Mouse (Mus musculus): ENCODE measurements at regions not wholly inside any gene's neighbourhood (a gene's known extent, or its start where the extent isn't known, plus 50 kb on each side); places are given as distances from the start of the nearest gene placed in this dataset.

GRCm38 (mm10) chr9:83265736-83266135 is 119.3 kb upstream of the Hmgn3 start:
- H3K4me1 ChIP-seq (replicated peaks; ENCODE audit: control insufficient read depth, insufficient read depth), result no peaks in the 10 kb centered on the region
- H3K27ac ChIP-seq (replicated peaks), result no peak overlapping the region
- no peak overlapping the region for H3K9ac ChIP-seq (ENCODE audit: low read length)
- H3K9me3 ChIP-seq (ENCODE audit: control insufficient read depth, low read length), result no peaks in the 10 kb centered on the region
- H3K36me3 ChIP-seq (ENCODE audit: control insufficient read depth, insufficient read depth, low read length), result no peaks in the 10 kb centered on the region
- WGBS, result 61% methylated on average over 6 of the region's 6 CpGs
- no peak for ATAC-seq (ENCODE audit: low FRiP score, low TSS enrichment)
- no peak overlapping the region for H3K4me3 ChIP-seq (ENCODE audit: low read depth, low read length)
- TF ChIP-seq EP300 (optimal IDR thresholded peaks at IDR 0.05), result no peak
- TF ChIP-seq CTCF (IDR thresholded peaks at IDR 0.05; ENCODE audit: low read depth), result peak; percentile 49
- no peak overlapping the region for H3K4me2 ChIP-seq (replicated peaks; ENCODE audit: low read depth)
- no peaks in the 10 kb centered on the region for H3K27me3 ChIP-seq (ENCODE audit: control insufficient read depth, insufficient read depth, low read length)
- no peak for DNase-seq (ENCODE audit: low spot score)

DNA sequence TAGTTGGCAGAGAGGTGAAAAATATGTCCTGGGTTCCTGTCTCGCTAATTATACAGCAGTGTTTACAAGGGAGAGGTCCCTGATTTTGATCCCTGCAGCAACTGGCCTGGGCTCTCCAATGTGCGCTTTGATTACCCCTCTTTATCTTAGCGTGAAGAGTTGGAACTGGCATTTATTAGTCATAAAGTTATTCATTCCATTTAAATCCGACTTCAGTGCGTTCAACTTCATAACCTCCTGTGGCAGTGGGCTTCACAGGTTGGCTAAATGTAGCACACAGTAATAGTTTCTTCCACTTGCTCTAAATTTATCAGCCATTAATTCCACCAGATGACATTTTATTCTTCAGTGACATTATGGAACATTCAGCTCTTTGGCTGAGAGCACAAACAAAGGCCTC is 113.0 kb upstream of the Hmgn3 start:
- Histone ChIP-seq H3K27me3 (ENCODE audit: control insufficient read depth, insufficient read depth, low read length) (no peaks in the 10 kb centered on the region), H3K9me3 (ENCODE audit: control insufficient read depth, low read length) (no peaks in the 10 kb centered on the region), H3K4me2 (replicated peaks; ENCODE audit: low read depth) (no peak overlapping the region), H3K4me1 (replicated peaks; ENCODE audit: control insufficient read depth, insufficient read depth) (no peaks in the 10 kb centered on the region), H3K36me3 (ENCODE audit: control insufficient read depth, insufficient read depth, low read length) (no peaks in the 10 kb centered on the region), H3K27ac (replicated peaks) (no peak overlapping the region), H3K4me3 (ENCODE audit: low read depth, low read length) (no peak overlapping the region), H3K9ac (ENCODE audit: low read length) (no peak overlapping the region)
- ATAC-seq (ENCODE audit: low FRiP score, low TSS enrichment) (no peak), DNase-seq (ENCODE audit: low spot score) (no peak)
- 45% methylated on average over 5 of the region's 5 CpGs for WGBS
- TF ChIP-seq CTCF (IDR thresholded peaks at IDR 0.05; ENCODE audit: low read depth) (no peak), EP300 (optimal IDR thresholded peaks at IDR 0.05) (no peak)

DNA sequence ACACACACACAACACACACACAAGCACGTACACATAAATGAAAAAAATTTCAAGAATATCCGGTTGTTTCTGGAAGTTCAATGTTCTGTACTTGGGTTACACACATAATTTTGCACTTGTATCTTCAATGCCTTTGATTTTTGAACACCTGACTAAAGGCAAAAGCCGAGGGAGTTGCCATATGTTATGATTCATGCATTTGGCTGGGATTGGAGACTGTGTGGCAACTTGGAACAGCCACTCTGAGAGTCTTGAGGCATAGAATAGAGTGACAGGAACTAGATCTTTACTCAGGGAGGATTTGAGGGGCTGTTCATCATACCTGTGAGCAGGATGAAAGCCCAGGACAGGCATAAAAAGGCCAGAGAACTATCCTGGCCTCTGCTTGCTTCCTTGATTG is 112.5 kb upstream of the Hmgn3 start:
- Histone ChIP-seq H3K27me3 (ENCODE audit: control insufficient read depth, insufficient read depth, low read length) (no peaks in the 10 kb centered on the region), H3K36me3 (ENCODE audit: control insufficient read depth, insufficient read depth, low read length) (no peaks in the 10 kb centered on the region), H3K4me3 (ENCODE audit: low read depth, low read length) (no peak overlapping the region), H3K9ac (ENCODE audit: low read length) (no peak overlapping the region), H3K9me3 (ENCODE audit: control insufficient read depth, low read length) (no peaks in the 10 kb centered on the region), H3K4me2 (replicated peaks; ENCODE audit: low read depth) (no peak overlapping the region), H3K4me1 (replicated peaks; ENCODE audit: control insufficient read depth, insufficient read depth) (no peaks in the 10 kb centered on the region), H3K27ac (replicated peaks) (no peak overlapping the region)
- no peak for TF ChIP-seq CTCF (IDR thresholded peaks at IDR 0.05; ENCODE audit: low read depth)
- ATAC-seq (ENCODE audit: low FRiP score, low TSS enrichment) (no peak), DNase-seq (ENCODE audit: low spot score) (no peak)
- WGBS, result 75% methylated on average over 3 of the region's 3 CpGs

GRCm38 (mm10) chr9:83258476-83258875 is 112.0 kb upstream of the Hmgn3 start:
- DNase-seq (ENCODE audit: low spot score) (no peak), ATAC-seq (ENCODE audit: low FRiP score, low TSS enrichment) (no peak)
- H3K27ac ChIP-seq (replicated peaks), result no peak overlapping the region
- H3K36me3 ChIP-seq (ENCODE audit: control insufficient read depth, insufficient read depth, low read length), result no peaks in the 10 kb centered on the region
- no peaks in the 10 kb centered on the region for H3K4me1 ChIP-seq (replicated peaks; ENCODE audit: control insufficient read depth, insufficient read depth)
- H3K4me2 ChIP-seq (replicated peaks; ENCODE audit: low read depth), result no peak overlapping the region
- no peak overlapping the region for H3K9ac ChIP-seq (ENCODE audit: low read length)
- H3K9me3 ChIP-seq (ENCODE audit: control insufficient read depth, low read length), result no peaks in the 10 kb centered on the region
- H3K27me3 ChIP-seq (ENCODE audit: control insufficient read depth, insufficient read depth, low read length), result no peaks in the 10 kb centered on the region
- no peak for TF ChIP-seq EP300 (optimal IDR thresholded peaks at IDR 0.05)
- TF ChIP-seq CTCF (IDR thresholded peaks at IDR 0.05; ENCODE audit: low read depth), result no peak
- no peak overlapping the region for H3K4me3 ChIP-seq (ENCODE audit: low read depth, low read length)
- 67% methylated on average over 3 of the region's 3 CpGs for WGBS

GRCm38 (mm10) chr9:83254356-83254755 is 107.9 kb upstream of the Hmgn3 start:
- no peak overlapping the region for H3K4me2 ChIP-seq (replicated peaks; ENCODE audit: low read depth)
- H3K27ac ChIP-seq (replicated peaks), result no peak overlapping the region
- no peaks in the 10 kb centered on the region for H3K27me3 ChIP-seq (ENCODE audit: control insufficient read depth, insufficient read depth, low read length)
- DNase-seq (ENCODE audit: low spot score), result no peak
- no peak for ATAC-seq (ENCODE audit: low FRiP score, low TSS enrichment)
- H3K36me3 ChIP-seq (ENCODE audit: control insufficient read depth, insufficient read depth, low read length), result no peaks in the 10 kb centered on the region
- H3K4me3 ChIP-seq (ENCODE audit: low read depth, low read length), result no peak overlapping the region
- 83% methylated on average over 6 of the region's 6 CpGs for WGBS
- no peaks in the 10 kb centered on the region for H3K4me1 ChIP-seq (replicated peaks; ENCODE audit: control insufficient read depth, insufficient read depth)
- H3K9me3 ChIP-seq (ENCODE audit: control insufficient read depth, low read length), result no peaks in the 10 kb centered on the region
- TF ChIP-seq EP300 (optimal IDR thresholded peaks at IDR 0.05) (no peak), CTCF (IDR thresholded peaks at IDR 0.05; ENCODE audit: low read depth) (no peak)
- no peak overlapping the region for H3K9ac ChIP-seq (ENCODE audit: low read length)

DNA sequence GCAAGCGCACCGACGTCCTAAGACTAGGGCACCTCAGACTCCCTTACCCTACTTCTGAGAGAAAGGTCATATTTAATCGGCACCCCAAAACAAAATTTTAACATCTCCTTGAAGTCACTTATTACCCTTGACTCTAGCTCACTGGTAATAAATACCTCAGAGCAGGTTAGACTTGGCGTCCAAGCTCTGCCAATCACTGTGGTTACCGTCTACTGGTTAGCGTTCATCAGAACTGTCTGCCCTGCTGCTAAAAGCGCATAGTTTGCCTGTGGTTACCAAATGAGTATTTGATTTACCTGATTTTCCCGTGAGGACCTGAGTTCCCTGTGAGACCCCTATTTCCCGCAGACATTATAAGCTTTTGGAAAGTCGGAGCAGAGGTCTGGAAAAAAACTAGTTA is 107.3 kb upstream of the Hmgn3 start:
- no peaks in the 10 kb centered on the region for H3K36me3 ChIP-seq (ENCODE audit: control insufficient read depth, insufficient read depth, low read length)
- no peak for TF ChIP-seq EP300 (optimal IDR thresholded peaks at IDR 0.05)
- no peak for TF ChIP-seq CTCF (IDR thresholded peaks at IDR 0.05; ENCODE audit: low read depth)
- no peaks in the 10 kb centered on the region for H3K4me1 ChIP-seq (replicated peaks; ENCODE audit: control insufficient read depth, insufficient read depth)
- no peaks in the 10 kb centered on the region for H3K9me3 ChIP-seq (ENCODE audit: control insufficient read depth, low read length)
- WGBS, result 87% methylated on average over 11 of the region's 11 CpGs
- no peak overlapping the region for H3K4me3 ChIP-seq (ENCODE audit: low read depth, low read length)
- H3K4me2 ChIP-seq (replicated peaks; ENCODE audit: low read depth), result no peak overlapping the region
- H3K27ac ChIP-seq (replicated peaks), result no peak overlapping the region
- ATAC-seq (ENCODE audit: low FRiP score, low TSS enrichment) (no peak), DNase-seq (ENCODE audit: low spot score) (no peak)
- no peak overlapping the region for H3K9ac ChIP-seq (ENCODE audit: low read length)
- H3K27me3 ChIP-seq (ENCODE audit: control insufficient read depth, insufficient read depth, low read length), result no peaks in the 10 kb centered on the region

Data from stomach, postnatal 0 days (tissue).